Mouse (Mus musculus) embryo, embryonic 10.5 days (tissue): ENCODE measurements around the gene Gm45213.

Source experiments
- DNase-seq: peaks from one replicate; pipeline ENCODE4 v3.0.0-alpha.2; 2015; ENCODE audit warnings: low spot score

Gene Gm45213

DNA sequence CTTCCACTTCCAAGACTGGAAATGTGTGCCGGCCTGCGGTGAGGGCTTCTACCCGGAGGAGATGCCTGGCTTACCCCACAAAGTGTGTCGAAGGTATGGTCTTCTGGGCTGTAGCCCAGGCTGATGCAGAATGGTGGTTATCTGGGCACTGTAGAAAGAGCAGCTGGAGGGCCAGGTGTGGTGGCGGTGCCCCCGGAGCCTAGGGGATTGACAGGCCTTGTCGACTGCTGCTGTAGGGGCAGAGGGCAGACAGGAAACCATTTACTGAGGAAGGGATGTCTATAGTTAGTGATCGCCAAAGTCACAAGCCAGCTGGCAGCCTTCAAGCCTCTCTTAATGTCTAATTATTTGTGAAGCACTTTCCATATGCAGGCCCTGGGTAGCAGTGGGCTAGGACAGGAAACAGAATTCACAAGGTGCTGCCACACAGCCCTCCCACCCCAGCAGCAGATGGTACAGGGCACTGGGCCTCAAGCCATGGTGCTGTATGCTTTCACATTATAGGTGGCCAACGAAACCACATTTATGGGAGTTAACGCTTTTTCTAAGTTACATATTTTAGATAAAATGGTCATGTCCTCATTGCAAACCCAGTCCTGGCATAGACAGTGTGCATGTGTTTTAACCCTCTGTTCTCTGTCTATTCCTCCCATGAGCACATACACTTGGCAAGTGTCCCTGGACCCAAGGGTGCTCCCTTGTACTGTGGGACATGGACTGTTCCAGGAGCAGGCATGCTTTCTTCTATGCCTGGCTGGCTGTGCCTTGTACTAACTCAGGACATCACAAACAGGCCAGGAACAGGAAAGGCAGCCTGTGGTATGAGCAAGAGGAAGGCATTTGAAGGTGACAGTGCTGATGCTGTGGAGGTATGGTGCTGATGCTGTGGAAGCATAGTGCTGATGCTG, at the start of gene Gm45213:
TSS of gene Gm45213 (plus strand) at position 51 of the 908 bp plus-strand sequence.
- no peak for DNase-seq

DNA sequence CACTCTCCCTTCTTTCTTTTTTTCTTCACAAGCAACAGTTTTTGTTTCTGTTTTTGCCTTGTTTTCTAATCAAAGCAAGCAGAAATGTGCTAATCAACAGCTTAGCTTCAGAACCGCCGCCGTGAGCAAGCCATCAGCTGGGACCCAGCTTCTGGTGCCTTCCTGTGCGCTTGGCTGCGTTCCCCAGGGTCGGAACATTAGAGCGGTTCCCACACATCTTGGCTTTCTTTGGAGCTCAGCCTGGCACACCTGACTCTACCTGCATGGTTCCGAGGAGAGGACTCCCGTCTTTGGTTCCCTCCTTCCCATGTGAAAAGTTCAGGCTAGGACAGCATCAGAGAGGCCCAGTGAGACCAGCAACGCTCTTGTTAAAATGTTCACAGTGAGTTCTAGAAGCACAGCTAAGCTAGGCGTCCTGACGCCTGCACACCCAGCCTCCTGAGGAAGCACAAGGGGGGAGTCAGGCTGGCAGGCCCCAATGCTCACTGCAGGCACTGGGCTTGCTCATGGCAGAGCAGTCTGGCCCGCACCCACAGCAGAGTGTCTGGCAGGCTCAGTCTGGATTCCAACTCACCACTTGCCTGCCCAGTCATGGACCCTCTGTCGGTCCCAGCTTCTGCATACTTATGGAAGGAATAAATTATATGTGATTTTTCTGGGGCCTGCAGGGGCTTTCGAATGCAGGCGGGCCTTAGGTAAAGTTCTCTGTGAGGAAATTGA, 42.2 kb upstream of the Gm45213 start:
- DNase-seq = no peak

DNA sequence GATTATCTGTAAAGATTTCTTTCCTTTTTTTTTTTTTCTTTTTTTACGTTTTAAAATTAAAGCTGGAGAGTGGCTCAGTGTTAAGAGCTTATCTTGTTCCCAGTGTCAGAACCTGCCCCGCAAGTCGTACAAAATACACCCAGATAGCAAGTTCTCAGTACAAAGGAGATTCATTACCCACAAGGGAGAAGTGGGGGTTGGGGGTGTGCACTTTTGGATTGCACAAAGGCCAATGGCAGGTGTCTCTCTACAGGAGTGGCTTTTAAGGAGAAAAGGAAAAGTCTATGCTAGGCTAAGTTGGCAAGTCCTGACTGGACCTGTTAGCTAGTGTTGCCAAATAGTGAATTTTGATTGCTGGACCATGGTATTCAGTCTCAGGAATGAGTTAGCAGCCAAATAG, 41.6 kb upstream of the Gm45213 start:
- no peak for DNase-seq

DNA sequence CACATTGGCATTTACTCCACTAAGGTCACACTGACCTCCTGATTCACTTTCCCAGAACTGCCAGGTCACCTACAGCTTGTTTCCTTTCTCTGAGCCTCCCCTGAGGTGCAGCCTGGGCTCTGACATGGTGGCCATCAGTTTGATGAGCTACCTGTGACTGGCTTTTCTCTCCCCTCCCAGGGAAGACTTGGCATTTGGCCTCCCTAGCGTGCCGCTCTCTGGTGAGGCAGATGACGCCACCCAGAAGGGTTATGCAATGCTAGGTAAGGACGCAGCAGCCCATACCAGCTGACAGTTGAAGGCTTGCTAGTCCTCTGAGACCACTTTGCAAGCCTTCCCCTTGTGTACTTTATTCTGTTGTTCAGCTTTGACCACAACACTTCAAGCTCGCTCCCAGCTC, 40.0 kb upstream of the Gm45213 start:
- no peak for DNase-seq

DNA sequence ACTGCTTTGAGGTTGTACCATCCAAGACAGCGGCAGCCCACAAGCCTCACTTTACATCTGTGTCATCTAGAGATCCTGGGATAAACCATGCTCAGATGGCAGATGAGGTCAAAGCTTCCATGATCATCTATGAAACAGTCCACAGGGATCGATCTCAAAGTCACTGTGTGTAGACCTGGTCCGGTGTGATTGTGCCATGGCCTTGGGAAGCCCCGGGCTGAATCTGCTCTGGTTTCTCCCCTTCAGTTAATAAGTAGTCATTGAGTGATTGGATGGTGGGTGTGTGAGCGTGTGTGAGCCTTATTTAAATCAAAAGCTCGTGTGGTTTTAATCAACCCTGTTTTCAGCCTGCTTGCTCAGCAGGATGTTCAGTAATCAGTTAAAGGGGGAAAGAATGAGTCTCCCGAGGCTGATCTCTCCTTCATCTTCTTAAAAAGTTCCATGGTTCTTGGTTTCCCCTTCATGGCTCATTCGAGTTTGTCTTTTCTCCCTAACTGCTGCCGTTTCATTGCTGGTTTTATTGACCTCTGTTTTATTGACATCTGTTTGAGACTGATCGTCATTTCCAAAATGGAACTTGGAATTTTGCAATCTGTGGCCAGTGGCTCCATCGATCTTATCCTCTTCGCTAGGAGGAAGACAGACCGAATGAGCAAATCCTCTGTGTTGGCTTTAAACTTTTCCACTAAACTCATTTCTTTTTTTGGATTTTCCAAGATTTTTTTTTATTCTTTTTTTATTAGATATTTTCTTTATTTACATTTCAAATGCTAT, 39.4 kb upstream of the Gm45213 start:
- DNase-seq = peak; percentile 24

DNA sequence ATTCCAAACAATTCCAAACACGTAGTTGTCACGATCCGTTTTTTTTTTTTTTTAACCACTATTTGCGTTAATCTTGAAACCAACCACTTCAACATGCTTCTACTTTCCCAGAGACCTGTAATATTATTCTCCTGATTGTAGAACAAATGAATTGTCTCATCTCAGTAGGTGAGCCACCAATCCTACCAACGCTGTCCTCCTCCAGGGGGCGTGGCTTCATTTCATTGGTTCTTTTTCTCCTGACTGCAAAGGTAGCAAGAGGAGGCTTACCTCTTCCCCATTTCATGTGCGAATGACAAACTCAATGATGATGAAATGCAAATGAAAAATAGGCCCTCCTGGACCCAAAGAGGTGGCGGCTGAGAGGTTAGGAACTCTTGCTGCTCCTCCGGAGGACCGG, 38.3 kb upstream of the Gm45213 start:
- no peak for DNase-seq

DNA sequence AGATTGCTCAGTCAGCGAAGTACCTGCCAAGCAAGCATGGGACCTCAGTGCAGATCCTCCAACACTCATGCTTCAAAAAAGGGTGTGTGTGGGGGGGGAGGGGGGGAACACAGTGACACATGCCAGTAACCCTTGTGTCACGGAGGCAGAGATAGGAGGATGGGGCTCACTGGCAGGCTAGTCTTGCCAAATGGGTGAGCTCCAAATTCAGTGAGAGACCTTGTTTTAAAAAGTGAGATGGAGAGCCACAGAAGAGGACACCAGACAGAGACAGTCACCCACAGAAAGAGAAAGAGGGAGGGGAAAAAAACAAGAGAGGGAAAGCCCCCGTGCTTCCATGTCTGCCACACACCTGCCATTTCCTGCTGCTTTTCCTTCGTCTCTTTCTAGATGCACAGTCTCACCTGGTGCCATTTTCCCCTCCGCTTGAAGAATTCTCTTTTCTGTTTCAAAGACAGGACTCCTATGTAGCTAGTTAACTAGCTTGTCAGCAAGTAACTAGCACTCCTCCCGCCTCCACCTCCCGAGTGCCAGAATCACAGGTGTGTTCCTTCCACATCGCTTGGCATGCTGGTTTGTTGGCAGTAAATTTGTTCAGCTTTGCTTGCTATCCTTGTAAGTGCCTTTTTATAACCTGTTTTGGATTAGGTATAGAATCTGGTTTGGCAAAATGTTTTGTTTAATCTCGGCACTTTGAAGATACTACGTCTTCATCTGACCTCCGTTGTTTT, 35.1 kb upstream of the Gm45213 start:
- no peak for DNase-seq

DNA sequence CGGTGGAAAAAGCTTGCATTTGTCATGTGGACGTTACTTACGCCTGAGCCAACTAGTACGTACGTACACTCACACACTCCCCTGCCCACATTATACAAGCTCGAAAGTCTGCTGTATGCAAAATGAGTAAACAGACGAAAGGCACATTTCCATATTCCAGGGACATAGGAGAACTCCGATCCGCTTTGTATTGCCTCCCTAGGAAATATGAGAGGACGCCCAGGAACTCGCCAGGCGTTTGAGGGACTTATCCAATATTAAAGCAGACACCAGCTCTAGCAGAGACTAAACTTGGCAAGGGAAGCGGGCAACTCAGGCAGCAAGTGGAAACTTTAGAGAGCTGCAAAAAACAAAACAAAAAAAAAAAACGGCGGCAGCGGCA, 34.5 kb upstream of the Gm45213 start:
- no peak for DNase-seq

DNA sequence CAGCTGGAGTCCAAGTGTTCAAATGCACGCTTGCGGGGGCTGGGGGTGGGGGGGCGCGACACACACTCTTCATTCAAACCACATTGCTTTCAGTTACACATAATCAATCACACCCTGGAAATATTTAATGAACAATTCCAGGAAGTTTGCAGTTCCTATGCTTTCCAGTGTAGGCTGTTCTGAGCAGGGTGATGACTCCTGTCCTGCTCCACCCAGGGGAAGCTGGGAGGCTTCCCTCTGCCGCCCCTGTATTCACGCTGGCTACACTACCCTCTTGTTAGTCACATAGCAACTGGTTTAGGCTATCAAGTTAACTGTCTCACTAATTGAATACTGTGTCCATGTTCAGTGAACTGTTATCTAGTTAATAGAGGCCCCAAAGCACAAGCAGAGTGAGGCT, 32.9 kb upstream of the Gm45213 start:
- no peak for DNase-seq

DNA sequence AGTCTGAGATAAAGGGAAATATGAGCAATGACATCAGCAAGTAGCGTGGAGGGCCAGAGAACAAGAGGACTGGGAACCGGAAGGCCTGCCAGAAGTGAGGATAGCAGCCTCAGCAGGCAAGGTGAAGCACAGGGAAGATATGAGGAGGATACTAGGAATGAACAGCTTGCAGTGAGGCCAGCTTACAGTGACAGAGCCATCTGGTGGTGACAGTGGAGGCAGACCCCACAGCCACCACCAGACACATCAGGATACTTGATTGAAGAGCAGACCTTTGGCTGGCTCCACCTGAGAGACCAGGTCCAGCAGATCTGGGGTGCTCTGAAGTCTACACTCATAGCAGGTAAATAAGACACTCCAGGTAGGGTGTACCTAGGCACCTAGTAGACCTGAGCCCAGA, 15.7 kb upstream of the Gm45213 start:
- DNase-seq = peak; percentile 44

DNA sequence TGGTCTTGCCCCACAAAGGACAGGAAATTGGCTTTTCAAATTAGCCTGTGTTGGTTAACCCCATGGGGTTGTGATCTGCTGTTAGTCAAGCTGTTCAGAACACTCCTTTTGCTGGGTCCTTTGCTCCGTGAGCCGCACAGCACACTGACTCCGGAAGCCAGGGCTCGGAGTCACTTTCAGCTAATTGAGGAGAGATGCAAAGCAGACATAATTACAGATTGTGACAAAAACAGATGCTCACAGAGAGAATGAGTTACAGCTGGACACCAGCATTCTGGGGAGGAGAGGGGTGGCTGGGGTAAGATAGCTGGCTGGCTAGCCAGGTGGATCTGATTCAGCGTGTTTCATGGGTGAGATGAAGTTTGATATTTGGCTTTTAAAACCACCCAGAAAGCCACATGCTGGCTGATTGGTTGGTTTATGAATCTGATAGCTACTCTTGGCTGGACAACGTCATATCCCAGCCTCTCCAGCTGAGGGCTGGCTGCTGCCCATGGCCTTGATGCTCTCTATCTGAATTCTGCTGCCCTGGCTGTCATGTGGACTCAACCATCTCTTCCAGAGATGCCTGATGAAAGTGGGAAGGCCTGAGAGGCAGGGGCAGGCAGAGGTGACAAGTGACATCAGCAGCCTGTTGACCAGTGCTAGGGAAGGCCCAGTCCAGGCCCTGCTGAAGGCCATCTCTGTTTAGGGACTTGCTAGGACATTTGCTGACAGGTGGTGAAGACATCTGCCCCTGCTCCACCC, 14.5 kb upstream of the Gm45213 start:
- peak; percentile 17 for DNase-seq

DNA sequence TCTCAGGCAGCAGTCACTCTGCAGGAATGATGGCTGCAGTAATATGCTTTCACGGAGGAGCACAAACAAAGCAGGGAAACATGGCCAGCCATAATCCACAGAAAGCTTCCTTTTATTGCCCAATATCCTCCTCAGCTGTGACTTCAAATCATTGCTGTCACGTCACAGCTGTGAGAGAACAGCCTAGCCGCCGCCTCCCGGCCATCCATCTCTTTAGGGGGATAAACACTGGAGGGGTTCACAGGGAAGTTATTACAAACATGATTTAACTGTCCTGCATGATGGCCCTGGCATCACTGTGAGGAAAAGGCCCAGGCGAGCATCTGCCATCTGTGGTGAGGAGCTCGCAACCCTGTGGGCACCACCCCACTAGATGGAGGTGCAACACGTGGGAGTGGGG, 6.6 kb upstream of the Gm45213 start:
- no peak for DNase-seq

DNA sequence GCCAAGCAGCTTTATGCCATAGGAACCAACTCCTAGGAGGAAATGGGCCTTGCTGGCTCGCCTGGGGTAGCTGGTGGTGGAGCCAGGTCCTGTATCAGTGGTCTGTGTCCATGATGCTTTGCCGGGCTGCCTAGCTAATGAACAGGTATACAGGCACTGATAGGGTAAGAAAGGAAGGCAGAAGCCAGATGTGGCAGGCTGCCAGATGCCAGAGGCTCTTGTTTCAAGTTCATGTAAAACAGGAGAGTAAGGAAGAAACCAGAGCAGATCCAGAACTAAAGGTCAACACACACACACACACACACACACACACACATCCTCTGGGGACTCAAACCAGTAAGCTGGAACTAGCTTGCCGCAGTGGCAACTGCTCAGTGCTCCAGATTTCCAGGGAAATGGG, 5.1 kb upstream of the Gm45213 start:
- peak; percentile 24 for DNase-seq

DNA sequence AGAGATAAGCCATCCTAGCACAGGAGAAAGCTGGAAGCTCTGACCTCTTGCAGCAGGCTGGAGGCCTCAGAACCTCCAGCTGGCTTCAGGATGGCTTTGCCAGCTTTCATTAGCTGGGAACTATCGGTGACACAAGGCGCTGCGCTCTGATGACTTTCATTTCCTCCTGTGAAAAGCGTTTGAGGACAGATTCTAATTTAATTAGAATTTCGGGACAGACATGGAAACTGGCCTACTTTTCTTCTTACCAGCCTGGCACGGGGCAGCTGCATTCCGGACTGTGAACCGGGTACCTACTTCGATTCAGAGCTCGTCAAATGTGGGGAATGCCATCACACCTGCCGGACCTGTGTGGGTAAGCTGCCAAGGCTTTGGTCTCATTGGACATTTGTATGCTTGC, 4.7 kb upstream of the Gm45213 start:
- no peak for DNase-seq

DNA sequence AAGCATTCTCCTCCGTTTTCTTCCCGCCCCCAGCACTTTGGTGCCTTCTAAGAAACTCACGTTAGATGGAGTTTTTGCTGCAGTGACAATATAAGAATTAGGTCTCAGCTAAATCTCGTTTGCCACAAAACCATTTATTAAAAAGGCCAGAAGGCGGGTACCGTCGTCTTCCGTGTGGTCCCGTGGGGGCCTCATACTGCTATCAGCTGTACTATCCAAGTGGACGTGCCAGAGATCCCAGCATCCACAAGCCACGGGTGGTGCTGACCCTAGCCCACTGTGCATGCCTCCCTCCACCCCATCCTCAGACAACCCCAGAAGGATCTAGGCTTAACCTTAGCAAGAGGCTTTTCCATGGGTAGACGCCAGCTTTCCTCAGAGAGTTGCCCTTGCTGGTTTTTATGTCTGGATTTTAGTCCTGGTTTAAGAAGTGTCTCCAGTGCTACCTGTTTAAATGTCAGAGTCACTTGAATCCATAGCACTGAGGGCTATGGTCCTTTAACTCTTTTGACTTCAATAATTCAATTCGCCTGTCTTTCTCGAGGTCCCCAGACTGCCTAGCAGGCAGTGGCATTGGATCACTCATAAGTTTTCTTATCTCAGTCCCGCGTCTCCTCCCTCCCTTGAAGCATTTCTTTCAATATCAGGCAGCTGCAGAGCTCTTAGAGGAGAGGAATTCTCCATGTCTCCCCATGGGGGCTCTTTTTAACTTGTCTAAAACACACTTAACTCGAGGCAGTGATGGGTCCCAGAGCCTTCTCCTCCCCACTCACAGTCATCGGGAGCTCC, 3.2 kb upstream of the Gm45213 start:
- DNase-seq = no peak

DNA sequence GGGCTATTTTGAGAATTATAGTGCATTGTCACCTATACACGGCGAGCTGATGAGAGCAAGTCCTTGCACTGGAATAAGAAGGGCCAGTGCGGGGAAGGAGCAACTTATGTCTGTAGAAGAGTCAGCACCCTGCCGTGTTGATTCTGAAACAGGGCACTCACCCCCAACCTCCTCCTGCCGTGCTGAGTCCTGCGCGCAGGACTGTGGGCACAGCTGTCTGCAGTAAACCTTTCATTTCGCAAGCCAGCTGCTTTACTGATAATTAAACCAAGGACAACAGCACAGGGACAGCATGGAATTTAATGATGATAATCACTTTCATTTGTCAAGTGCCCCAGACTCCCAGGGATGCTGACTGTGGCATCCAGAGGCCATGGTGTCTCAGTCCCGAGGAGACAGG, 1.2 kb downstream of the Gm45213 start:
- peak; percentile 22 for DNase-seq

DNA sequence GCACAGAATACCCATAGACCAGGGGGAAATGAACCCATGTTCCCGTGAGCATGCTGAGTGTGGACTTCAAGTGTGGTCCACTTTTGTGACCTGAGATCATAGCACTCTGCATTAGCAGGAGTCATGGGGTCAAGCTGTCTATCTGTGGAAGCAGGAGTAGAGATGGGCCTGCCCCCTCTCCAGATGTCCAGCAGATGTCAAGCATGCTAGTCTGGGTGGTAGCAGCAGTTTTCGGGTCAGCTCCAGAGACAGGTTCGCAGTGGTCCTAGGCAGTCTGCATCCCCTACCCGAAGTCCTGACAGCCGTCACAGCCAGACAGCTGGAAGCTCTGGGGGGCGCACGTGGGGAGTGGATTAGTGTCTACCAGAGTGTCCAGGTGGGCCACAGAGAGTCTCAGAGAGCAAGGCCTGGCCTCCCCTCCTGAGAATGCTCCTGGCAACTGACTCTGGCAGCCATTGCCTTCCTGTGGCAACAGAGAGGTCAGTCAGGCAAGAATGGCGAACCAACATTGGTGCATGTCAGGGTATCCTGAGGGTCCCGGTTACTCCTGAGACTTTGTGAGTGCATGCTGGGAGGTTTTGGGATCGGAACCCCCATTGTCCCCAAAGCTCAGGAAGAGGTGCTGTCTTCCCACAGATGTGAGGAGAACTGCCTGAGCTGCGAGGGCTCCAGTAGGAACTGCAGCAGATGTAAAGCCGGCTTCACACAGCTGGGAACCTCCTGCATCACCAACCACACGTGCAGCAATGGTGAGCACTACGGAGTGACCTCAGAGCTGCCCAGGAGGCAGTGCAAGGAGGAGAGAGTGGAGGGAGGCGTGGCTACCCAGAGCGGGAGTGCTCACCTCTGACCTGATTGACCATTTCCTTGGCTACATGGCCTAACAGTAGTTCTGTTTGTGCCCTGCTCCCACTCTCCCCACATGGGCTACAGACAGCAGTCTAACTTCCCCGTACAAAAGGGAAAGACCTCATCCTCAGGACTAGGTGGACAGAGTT, 3.8 kb downstream of the Gm45213 start:
- DNase-seq = peak; percentile 50

DNA sequence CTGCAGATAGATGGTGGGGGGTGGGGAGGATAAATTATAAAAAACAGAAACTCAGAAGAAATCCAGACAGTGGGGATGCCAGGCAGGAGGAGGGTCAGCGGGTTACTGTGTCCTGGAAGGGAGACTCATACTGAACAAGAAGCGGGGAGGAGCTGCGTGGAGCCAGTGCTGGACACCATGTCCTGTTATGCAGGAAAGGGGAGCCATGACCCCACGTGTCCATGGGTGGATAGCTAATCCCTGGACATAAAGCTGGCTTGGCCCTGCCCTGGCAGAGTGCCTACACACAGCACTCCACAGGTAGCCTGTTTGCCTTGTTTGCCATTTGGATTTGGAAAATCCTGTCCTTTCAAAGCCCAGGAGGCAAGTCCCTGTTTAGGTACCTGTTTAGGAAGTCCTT, 4.6 kb downstream of the Gm45213 start:
- DNase-seq = no peak
